Mouse (Mus musculus) forebrain, embryonic 14.5 days (tissue): ENCODE measurements at regions not wholly inside any gene's neighbourhood (a gene's known extent, or its start where the extent isn't known, plus 50 kb on each side); places are given as distances from the start of the nearest gene placed in this dataset.

ENCODE experiments used
- ATAC-seq: fragments of 200-750 bp; cut with Nextera tagmentation; 2 replicates; pipeline ENCODE4 v1.8.0; 2017; ENCODE audit warnings: mild to moderate bottlenecking, moderate library complexity
- DNase-seq: peaks from one replicate; pipeline ENCODE4 v3.0.0-alpha.2; 2015; ENCODE audit warnings: low spot score
- H3K27ac ChIP-seq: fragments of 300-500 bp; sonication (generic); 2 replicates; pipeline ENCODE4 v1.5.1; 2014; ENCODE audit warnings: low read depth, mild to moderate bottlenecking, control low read depth, low read length, moderate library complexity
- H3K27me3 ChIP-seq: fragments of 300-500 bp; sonication (generic); replicated peaks from 2 replicates; pipeline ENCODE4 v1.6.1; 2014; ENCODE audit warnings: low read length, control low read depth, mixed read lengths; ENCODE audit not compliant: control insufficient read depth, insufficient read depth
- H3K36me3 ChIP-seq: fragments of 300-500 bp; sonication (generic); 2 replicates; pipeline ENCODE4 v1.6.1; 2014; ENCODE audit warnings: low read length, control low read depth; ENCODE audit not compliant: control insufficient read depth, insufficient read depth
- H3K4me1 ChIP-seq: fragments of 300-500 bp; sonication (generic); 2 replicates; pipeline ENCODE4 v1.6.1; 2014; ENCODE audit warnings: antibody characterized with exemption, low read length, control low read depth; ENCODE audit not compliant: control insufficient read depth, insufficient read depth
- H3K4me2 ChIP-seq: fragments of 300-500 bp; sonication (generic); 2 replicates; pipeline ENCODE4 v1.6.1; 2014; ENCODE audit warnings: mild to moderate bottlenecking, control low read depth, low read length
- H3K4me3 ChIP-seq: fragments of 300-500 bp; sonication (generic); 2 replicates; pipeline ENCODE4 v1.5.1; 2014; ENCODE audit warnings: low read depth, low read length, control low read depth
- H3K9ac ChIP-seq: fragments of 300-500 bp; sonication (generic); 2 replicates; pipeline ENCODE4 v1.6.1; 2014; ENCODE audit warnings: mild to moderate bottlenecking, low read length, control low read depth, moderate library complexity
- H3K9me3 ChIP-seq: fragments of 300-500 bp; sonication (generic); replicated peaks from 2 replicates; pipeline ENCODE4 v1.6.1; 2016; ENCODE audit warnings: low read length, control low read depth, mixed read lengths; ENCODE audit not compliant: control insufficient read depth
- WGBS: fragments of 180-500 bp; shearing (Covaris S2); extraction: QIAGEN DNeasy Blood & Tissue Kit; methylation state at CpG from one replicate; pipeline ENCODE4 v1.1.7; 2014; 5-methylcytosine and 5-hydroxymethylcytosine counted together

DNA sequence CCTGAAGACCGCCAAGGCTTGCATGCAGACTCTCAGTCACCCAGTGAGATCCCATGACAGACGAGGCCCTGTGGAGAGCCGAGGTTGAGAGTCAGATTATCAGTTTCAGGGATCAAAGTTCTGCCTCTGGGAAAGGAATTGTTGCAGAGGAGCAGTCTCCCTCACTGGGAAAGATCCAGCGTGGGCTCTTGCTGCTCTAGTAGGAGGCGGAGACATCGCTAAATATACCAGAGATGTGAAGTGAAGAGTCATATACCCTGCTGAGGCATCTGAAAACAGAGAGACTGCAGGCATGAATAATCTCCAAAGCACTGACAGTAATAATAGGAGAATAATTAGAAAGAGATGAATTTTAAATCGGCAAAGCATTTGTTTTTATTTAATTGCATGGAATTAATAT is 106.6 kb upstream of the Auts2 start:
- Histone ChIP-seq H3K4me1 (0 out of 2 replicates have a peak, but pooled peaks cover 5% of the 10 kb centered on the region), H3K9ac (no peak overlapping the region), H3K27me3 (no peaks in the 10 kb centered on the region), H3K4me2 (no peak overlapping the region), H3K27ac (no peak overlapping the region), H3K4me3 (no peak overlapping the region), H3K36me3 (no peaks in the 10 kb centered on the region), H3K9me3 (no peaks in the 10 kb centered on the region)
- DNase-seq (no peak), ATAC-seq (no peak)
- 65% methylated on average over 7 of the region's 7 CpGs for WGBS

DNA sequence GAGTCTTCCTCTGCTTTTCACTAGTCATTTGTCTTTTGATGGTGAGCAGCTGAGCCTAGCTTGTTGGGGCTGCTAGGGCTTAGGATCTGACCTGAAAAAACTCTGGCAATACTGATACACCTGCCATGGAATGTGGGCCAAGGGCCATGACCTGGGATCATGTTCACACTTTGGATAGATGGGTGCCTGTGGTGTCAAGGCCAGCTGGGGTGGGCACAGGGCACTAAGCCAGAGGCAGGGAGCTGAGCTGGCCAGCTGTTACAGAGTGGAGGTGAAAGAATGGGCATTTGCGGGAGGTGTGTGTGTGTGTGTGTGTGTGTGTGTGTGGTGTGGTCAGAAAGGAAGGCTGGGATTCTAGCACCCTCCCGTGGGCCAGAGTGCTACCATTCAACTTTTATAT is 105.6 kb upstream of the Auts2 start:
- H3K4me2 ChIP-seq, result no peak overlapping the region
- H3K9ac ChIP-seq, result no peak overlapping the region
- no peaks in the 10 kb centered on the region for H3K36me3 ChIP-seq
- H3K9me3 ChIP-seq, result no peaks in the 10 kb centered on the region
- 67% methylated on average over 2 of the region's 2 CpGs for WGBS
- DNase-seq (no peak), ATAC-seq (no peak)
- 0 out of 2 replicates have a peak, but pooled peaks cover 3% of the 10 kb centered on the region for H3K4me1 ChIP-seq
- no peaks in the 10 kb centered on the region for H3K27me3 ChIP-seq
- H3K4me3 ChIP-seq, result no peak overlapping the region
- no peak overlapping the region for H3K27ac ChIP-seq

GRCm38 (mm10) chr5:132644646-132645172 is 101.6 kb upstream of the Auts2 start:
- ATAC-seq (no peak), DNase-seq (no peak)
- Histone ChIP-seq H3K4me1 (no peaks in the 10 kb centered on the region), H3K27ac (no peak overlapping the region), H3K27me3 (no peaks in the 10 kb centered on the region), H3K4me2 (no peak overlapping the region), H3K4me3 (no peak overlapping the region), H3K9ac (no peak overlapping the region), H3K9me3 (no peaks in the 10 kb centered on the region), H3K36me3 (no peaks in the 10 kb centered on the region)
- 76% methylated on average over 5 of the region's 5 CpGs for WGBS

- WGBS, result 27% methylated on average over 3 of the region's 3 CpGs
- H3K27me3 ChIP-seq, result no peaks in the 10 kb centered on the region
- H3K4me3 ChIP-seq, result no peak overlapping the region
- H3K9me3 ChIP-seq, result no peaks in the 10 kb centered on the region
- no peak overlapping the region for H3K27ac ChIP-seq
- H3K4me1 ChIP-seq, result no peaks in the 10 kb centered on the region; the same call in 1 of the 2 replicates
- no peaks in the 10 kb centered on the region for H3K36me3 ChIP-seq
- H3K9ac ChIP-seq, result no peak overlapping the region
- ATAC-seq, result no peak
- DNase-seq, result peak; percentile 26
- no peak overlapping the region for H3K4me2 ChIP-seq
These were observed 100.1 kb upstream of the Auts2 start for GRCm38 (mm10) chr5:132643270-132643669.

GRCm38 (mm10) chr5:132633198-132633884 is 90.2 kb upstream of the Auts2 start:
- ATAC-seq (peak; percentile 29; the same call in 1 of the 2 replicates), DNase-seq (peak; percentile 75)
- Histone ChIP-seq H3K27ac (no peak overlapping the region), H3K4me1 (0 out of 2 replicates have a peak, but pooled peaks cover 2% of the 10 kb centered on the region), H3K9ac (no peak overlapping the region), H3K36me3 (no peaks in the 10 kb centered on the region), H3K4me3 (no peak overlapping the region), H3K27me3 (no peaks in the 10 kb centered on the region), H3K9me3 (no peaks in the 10 kb centered on the region; the same call in 1 of the 2 replicates), H3K4me2 (no peak overlapping the region)
- 15% methylated on average over 5 of the region's 5 CpGs for WGBS

GRCm38 (mm10) chr5:132621751-132622150 is 78.6 kb upstream of the Auts2 start:
- Histone ChIP-seq H3K27ac (0 out of 2 replicates have a peak overlapping the region, but pooled peaks have one; percentile 21), H3K4me3 (no peak overlapping the region), H3K9me3 (no peaks in the 10 kb centered on the region), H3K36me3 (no peaks in the 10 kb centered on the region), H3K9ac (no peak overlapping the region), H3K4me2 (no peak overlapping the region), H3K27me3 (no peaks in the 10 kb centered on the region), H3K4me1 (no peaks in the 10 kb centered on the region; the same call in 1 of the 2 replicates)
- DNase-seq, result peak; percentile 56
- ATAC-seq, result no peak
- WGBS, result 12% methylated on average over 7 of the region's 7 CpGs

DNA sequence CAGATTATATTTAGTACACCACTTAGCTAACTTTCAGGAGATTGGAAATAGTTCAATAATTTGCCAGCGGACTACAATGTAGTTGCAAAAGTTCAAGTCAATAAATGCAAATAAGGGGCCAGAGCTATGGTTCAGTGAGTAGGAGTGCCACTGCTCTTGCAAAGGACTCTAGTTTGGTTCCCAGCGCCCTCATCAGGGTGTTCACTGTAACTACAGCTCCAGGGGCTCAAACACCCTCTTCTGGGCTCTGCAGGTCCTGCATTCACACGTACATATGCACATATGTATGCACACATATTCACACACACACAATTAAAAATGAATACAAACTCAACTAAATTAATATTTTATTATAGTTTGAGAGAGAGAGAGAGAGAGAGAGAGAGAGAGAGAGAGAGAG is 74.1 kb upstream of the Auts2 start:
- H3K4me2 ChIP-seq, result no peak overlapping the region
- no peaks in the 10 kb centered on the region for H3K9me3 ChIP-seq
- no peak overlapping the region for H3K27ac ChIP-seq
- 73% methylated on average over 3 of the region's 3 CpGs for WGBS
- H3K36me3 ChIP-seq, result no peaks in the 10 kb centered on the region
- H3K9ac ChIP-seq, result no peak overlapping the region
- H3K27me3 ChIP-seq, result no peaks in the 10 kb centered on the region
- DNase-seq (no peak), ATAC-seq (no peak)
- H3K4me3 ChIP-seq, result no peak overlapping the region
- H3K4me1 ChIP-seq, result no peaks in the 10 kb centered on the region; the same call in 1 of the 2 replicates

GRCm38 (mm10) chr5:132609251-132609650 is 66.1 kb upstream of the Auts2 start:
- H3K4me1 ChIP-seq, result no peaks in the 10 kb centered on the region; the same call in 1 of the 2 replicates
- no peak for DNase-seq

DNA sequence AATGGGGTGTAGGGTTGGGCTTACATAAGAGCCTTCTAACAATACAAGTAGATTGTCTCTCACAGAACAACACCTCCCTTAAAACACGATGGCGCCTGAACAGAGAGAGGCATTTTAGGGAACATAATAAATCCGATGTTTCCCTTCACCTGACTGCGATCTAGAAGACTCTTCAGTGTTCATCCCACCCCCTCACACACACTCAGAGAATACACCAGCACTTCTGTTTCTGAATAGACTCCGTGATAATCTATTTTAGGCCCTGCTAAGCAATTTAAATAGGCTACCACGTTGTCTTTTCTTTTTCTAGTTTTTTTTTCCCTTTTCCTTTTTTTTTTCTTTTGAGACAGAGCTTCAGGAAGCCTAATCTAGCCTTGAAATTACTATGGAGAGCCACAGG is 63.1 kb upstream of the Auts2 start:
- Histone ChIP-seq H3K36me3 (no peaks in the 10 kb centered on the region), H3K27ac (no peak overlapping the region), H3K4me2 (no peak overlapping the region), H3K9me3 (no peaks in the 10 kb centered on the region), H3K4me3 (no peak overlapping the region), H3K9ac (no peak overlapping the region), H3K27me3 (no peaks in the 10 kb centered on the region), H3K4me1 (no peaks in the 10 kb centered on the region)
- no peak for ATAC-seq
- no peak for DNase-seq
- WGBS, result 39% methylated on average over 6 of the region's 6 CpGs

More at GRCm38 (mm10) chr5:132609251-132609650, 66.1 kb upstream of the Auts2 start:
- Histone ChIP-seq H3K9me3 (no peaks in the 10 kb centered on the region), H3K4me3 (no peak overlapping the region), H3K27me3 (no peaks in the 10 kb centered on the region), H3K4me2 (no peak overlapping the region), H3K27ac (no peak overlapping the region), H3K36me3 (no peaks in the 10 kb centered on the region), H3K9ac (no peak overlapping the region)
- no peak for ATAC-seq
- WGBS, result 31% methylated on average over 4 of the region's 4 CpGs
